Mouse (Mus musculus): ENCODE results near the gene Mreg.

DNA sequence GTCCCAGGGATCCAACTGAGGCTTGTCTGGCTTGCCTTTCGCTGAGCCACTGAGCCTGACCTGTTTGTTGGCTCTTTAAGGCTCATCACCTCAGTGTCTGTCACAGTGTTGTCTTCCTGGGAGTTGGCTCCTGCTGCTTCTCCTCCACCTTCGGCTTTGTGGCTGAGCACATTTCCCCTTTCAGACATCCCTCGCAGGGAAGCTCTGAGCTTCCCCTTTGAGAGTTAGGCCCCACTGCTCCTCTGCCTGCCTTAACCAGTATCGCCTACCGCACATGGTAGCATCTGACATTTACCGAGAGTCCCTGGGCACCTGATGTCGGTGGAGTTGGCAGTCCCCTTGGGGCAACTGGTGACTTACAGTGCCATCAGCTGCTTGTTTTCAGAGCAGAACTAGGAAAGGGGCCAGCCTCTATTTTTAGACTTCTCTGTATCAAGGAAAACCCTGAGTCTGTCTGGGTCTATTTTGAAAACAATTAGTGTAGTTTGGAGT is 2.4 kb upstream of the Mreg start:
- TF ChIP-seq CTCF (IDR thresholded peaks at IDR 0.05; ENCODE audit: borderline replicate concordance, extremely low read depth, insufficient read depth, insufficient read length) (no peak), POLR2A (IDR thresholded peaks at IDR 0.05; ENCODE audit: borderline replicate concordance, extremely low read depth, insufficient read depth, insufficient read length, poor library complexity, severe bottlenecking) (no peak)

All from brain, embryonic 14.5 days (tissue).